Mouse (Mus musculus): ENCODE results near the gene Traf5. TPM values are rescaled to one million over a fixed set of nuclear protein-coding genes. Genes with fewer than 3 reads are reported as not detected.

Traf5 gene
- total RNA-seq, 2 experiments from 2014 or later, result 3.1 to 3.3 TPM

DNA sequence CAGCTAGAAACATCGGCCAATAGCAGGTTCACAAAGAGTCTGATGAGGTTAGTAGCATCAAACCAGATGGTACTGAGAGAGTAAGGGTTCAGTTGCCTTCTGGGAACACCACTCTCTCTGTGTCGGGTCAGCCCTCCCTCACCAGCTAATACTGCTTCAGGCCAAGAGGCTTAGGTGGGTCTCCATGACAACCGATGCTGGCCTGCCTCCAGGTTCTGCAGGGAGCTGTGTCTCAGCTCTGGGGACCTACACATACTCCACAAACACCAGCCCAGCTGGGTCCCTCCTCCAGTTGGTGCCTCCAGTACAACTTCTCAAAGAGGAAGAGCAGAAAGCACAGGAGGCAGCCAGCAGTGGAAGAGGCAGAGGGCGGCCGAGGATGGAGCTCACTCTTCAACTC lies 115.2 kb downstream of the Traf5 start, which contains the start of gene Rd3:
Gene Rd3 (plus strand): TSS at position 184 of the 400 bp plus-strand sequence.
- DNase-seq (ENCODE audit: low spot score in 2 of 2), result peak; percentile 67

- no peak for DNase-seq (ENCODE audit: low spot score in 2 of 2)
Observed at GRCm38 (mm10) chr1:191974509-191975405, 117.6 kb downstream of the Traf5 start.

- DNase-seq (ENCODE audit: low spot score in 2 of 2), result no peak
Observed at GRCm38 (mm10) chr1:191969939-191970338, 122.4 kb downstream of the Traf5 start.

DNA sequence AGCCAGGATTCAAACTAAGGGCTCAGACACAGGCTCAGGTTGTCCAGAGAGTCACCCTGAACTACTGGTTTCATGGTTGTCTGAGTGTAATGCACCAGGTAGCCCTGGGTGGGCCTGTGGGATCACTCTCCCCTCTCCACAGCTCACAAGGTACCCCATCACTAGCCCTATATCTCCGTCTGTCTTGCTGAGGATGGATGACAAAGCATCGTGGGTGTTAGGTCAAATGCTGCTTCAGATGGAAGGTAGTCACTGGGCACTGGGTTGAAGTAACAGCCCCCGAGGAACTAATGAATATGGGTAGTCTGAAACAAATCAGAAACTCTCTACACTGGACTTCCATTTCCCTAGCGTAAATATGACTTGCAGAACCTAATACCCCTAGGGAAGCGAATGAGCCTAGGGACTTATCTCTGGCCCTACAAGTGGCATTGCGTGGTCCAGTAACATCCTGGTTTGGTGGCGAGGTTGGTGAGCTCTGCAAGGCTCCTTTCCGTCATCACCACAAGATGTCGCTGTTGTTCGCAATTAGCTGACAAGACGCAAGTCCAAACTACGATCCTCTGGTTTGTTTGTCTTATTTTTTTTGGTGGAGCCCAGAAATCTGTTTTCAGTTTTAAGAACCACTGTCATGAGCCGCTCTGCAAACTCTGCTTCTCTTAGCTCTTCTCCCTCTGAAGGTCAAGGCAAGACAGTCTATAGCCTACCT lies 127.4 kb downstream of the Traf5 start:
- peak; percentile 78 to 84 for DNase-seq (ENCODE audit: low spot score in 2 of 2)

DNA sequence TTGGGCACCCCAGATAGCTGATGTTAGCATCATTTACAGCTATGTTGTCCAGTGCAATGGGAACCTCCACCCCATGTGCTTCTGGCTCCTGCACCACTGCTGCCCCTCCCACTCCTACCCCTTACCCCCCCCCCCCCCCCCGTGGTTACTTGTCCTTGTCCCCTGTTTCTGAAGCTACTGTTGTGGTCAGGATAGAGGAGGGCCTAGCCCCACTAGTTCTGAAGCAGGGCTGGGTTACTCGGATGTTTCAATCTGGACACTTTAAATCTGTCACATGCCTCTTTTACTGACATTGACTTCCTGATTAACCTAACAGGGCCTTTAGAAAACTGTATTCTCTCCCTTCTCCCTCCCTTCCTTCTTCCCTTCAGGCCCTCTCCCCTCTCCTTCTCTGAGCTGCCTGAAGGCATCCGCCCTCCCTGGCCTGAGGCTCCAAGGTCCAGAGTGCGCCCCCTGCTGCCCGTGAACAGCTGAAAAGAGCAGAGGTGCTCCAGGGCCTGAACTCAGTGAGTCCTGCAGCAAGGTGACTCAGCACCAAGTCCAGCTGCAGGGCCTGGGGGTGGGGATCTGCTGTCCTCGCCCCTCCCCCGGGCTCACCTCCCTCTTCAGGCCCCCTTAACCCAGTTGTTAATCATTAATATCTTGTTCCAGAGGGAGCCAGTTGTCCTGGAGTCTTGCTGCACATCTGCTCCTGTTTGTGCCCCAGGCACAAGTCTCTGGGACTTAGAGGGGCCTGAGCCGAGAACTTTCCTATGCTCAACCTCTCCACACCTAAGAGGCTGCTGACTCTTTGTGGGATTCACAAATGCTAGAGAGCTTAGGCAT lies 128.2 kb downstream of the Traf5 start:
- peak; percentile 85 for DNase-seq (ENCODE audit: low spot score in 2 of 2)

DNA sequence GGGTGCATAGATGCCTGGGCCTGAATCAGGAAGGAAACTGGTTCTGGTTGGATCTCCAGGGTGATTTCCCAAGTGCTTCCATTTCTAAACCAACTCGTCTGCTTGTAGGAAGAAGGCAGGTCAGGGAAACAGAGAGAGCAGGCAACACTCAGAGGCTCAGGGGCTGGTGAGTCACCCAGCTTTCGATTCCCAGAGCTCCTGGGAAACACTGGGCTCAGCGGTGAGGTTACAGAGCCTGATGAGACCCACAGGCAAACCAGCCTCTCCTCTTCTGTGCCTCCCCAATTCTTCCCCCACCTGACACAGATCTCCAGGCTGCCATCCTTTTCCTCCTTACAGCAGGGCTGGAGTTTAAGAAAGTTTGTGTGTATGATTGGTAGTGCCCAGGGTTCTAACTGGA lies 128.9 kb downstream of the Traf5 start:
- no peak for DNase-seq (ENCODE audit: low spot score in 2 of 2)

DNA sequence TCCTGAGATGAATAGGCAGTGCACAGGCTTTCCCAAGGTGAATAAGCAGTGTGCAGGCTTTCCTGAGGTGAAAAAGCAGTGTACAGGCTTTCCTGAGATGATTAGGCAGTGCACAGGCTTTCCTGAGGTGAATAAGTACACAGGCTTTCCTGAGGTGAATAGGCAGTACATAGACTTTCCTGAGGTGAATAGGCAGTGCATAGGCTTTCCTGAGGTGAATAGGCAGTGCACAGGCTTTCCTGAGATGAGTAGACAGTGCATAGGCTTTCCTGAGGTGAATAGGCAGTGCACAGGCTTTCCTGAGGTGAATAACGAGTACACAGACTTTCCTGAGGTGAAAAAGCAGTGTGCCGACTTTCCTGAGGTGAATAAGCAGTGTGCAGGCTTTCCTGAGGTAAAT lies 131.4 kb downstream of the Traf5 start:
- DNase-seq (ENCODE audit: low spot score in 2 of 2), result no peak

- DNase-seq (ENCODE audit: low spot score in 2 of 2), result no peak
Observed at GRCm38 (mm10) chr1:191957321-191957720, 135.0 kb downstream of the Traf5 start.

DNA sequence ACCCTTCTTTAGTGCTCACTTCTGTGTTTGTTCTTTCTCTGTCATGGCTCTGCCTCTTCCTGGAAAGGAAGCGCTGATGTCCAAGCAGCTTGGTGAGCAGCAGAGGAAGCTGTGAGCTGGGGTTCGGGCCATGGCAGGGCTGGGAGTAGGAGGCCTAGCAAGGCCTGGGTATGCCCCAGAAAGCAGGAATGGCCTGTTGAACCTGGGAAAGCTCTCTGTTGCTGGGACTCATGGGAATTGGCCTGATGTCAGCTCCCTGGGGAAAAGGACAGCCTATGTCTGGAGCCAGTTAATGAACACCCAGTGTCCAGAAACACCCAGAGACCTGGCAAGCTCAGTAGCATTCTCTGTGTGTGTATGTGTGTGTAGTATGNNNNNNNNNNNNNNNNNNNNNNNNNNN lies 135.5 kb downstream of the Traf5 start:
- DNase-seq (ENCODE audit: low spot score in 2 of 2), result no peak

- no peak for DNase-seq (ENCODE audit: low spot score in 2 of 2)
Observed at GRCm38 (mm10) chr1:191956261-191956660, 136.1 kb downstream of the Traf5 start.

- DNase-seq (ENCODE audit: low spot score in 2 of 2), result no peak
Observed at GRCm38 (mm10) chr1:191955101-191955500, 137.3 kb downstream of the Traf5 start.

GRCm38 (mm10) chr1:191952733-191953335 lies 139.5 kb downstream of the Traf5 start:
- no peak for DNase-seq (ENCODE audit: low spot score in 2 of 2)

- no peak for DNase-seq (ENCODE audit: low spot score in 2 of 2)
Observed at GRCm38 (mm10) chr1:191950611-191951010, 141.7 kb downstream of the Traf5 start.

DNA sequence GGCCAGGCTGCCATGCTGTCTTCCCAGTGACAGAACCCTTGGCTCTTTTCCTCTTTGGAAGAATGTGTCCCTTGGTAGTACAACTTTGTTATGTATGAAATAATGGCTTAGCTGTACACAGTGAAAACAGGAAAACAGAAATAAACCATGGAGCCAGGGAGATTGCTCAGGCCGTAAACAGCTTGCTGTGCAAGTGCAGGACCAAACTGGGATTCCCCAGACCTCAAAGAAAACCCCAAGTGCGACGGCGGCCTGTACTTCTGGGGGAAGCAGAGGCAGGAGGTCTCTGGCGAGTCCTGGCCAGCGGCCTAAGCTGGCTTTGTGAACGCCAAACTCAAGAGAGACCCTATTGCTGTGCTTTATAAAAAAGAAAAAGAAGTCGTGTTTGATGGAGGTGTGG lies 143.8 kb downstream of the Traf5 start:
- DNase-seq (ENCODE audit: low spot score in 2 of 2), result no peak

- no peak for DNase-seq (ENCODE audit: low spot score in 2 of 2)
Observed at GRCm38 (mm10) chr1:191947796-191948195, 144.6 kb downstream of the Traf5 start.

Small RNA genes lying within 50 kb of the gene (microRNA-seq; reads per million reads assigned to microRNA genes)
- 0 to 0.20 reads per million in 2 experiments for gene Mir3473c

Other genes with a start within 250 kb of the Traf5 start
- 10 to 100 TPM; 27.5 to 36.4 TPM for gene Slc30a1, start 185.8 kb downstream of the Traf5 start, total RNA-seq (2021)
- gene Rd3, start 115.2 kb downstream of the Traf5 start, total RNA-seq (2021), result 1 to 10 TPM in 1 of 2 experiments, under 1 TPM in 1; 0.40 to 1.0 TPM
- 10 to 100 TPM; 53.0 to 60.4 TPM for gene Rcor3, start 45.5 kb upstream of the Traf5 start, total RNA-seq (2021)
- gene Kcnh1, start 98.2 kb upstream of the Traf5 start, total RNA-seq (2021), result 10 to 100 TPM; 15.3 to 16.2 TPM